Mouse (Mus musculus) CH12.LX (cell line): Measurements from ENCODE around the gene Cenph.

Experiments
- CTCF ChIP-seq, 2 experiments: IDR thresholded peaks in 1 of 2; conservative IDR thresholded peaks in 1 of 2; 2 replicates each; pipeline ENCODE4 v1.5.1; 2011 to 2012; ENCODE audit warnings: low read depth in 2 of 2, low read length in 2 of 2, improper control_type of control experiment in 1 of 2, inconsistent platforms in 1 of 2, mild to moderate bottlenecking in 1 of 2, moderate library complexity in 1 of 2
- TCF12 ChIP-seq: IDR thresholded peaks from 2 replicates; pipeline ENCODE4 v1.6.1; 2014; ENCODE audit warnings: low read depth, mild to moderate bottlenecking, inconsistent platforms, low read length, improper control_type of control experiment
- ZC3H11A ChIP-seq: IDR thresholded peaks from 2 replicates; pipeline ENCODE4 v1.6.1; 2012; ENCODE audit warnings: low read depth, mild to moderate bottlenecking, inconsistent platforms, low read length, improper control_type of control experiment

GRCm38 (mm10) chr13:100750799-100751198 is 24.9 kb downstream of the Cenph start:
- TF ChIP-seq CTCF (conservative IDR thresholded peaks at IDR 0.05 in 1 of 2, IDR thresholded peaks at IDR 0.05 in 1 of 2; ENCODE audit: low read depth in 2 of 2, low read length in 2 of 2) (no peak), TCF12 (no peak), ZC3H11A (no peak)
